Mouse (Mus musculus): Measurements from ENCODE around the gene Rps8.
A peak's percentile ranks its signal among the peaks of the same experiment; 100 is the strongest.

- TF ChIP-seq CTCF (IDR thresholded peaks at IDR 0.05; ENCODE audit: control insufficient read depth, insufficient read depth, insufficient replicate concordance, low read depth, low read length) (peak; percentile 29; the same call in 1 of the 2 replicates), POLR2A (IDR thresholded peaks at IDR 0.05; ENCODE audit: control insufficient read depth, low read depth, low read length) (no peak; the same call in 1 of the 2 replicates)
Measured at GRCm38 (mm10) chr4:117202046-117202991, 46.3 kb upstream of the Rps8 start.

All from testis, adult 2 months (tissue).